Mouse (Mus musculus): Measurements from ENCODE around the gene Ppcdc.
A peak's percentile ranks its signal among the peaks of the same experiment; 100 is the strongest.

The Ppcdc gene

DNA sequence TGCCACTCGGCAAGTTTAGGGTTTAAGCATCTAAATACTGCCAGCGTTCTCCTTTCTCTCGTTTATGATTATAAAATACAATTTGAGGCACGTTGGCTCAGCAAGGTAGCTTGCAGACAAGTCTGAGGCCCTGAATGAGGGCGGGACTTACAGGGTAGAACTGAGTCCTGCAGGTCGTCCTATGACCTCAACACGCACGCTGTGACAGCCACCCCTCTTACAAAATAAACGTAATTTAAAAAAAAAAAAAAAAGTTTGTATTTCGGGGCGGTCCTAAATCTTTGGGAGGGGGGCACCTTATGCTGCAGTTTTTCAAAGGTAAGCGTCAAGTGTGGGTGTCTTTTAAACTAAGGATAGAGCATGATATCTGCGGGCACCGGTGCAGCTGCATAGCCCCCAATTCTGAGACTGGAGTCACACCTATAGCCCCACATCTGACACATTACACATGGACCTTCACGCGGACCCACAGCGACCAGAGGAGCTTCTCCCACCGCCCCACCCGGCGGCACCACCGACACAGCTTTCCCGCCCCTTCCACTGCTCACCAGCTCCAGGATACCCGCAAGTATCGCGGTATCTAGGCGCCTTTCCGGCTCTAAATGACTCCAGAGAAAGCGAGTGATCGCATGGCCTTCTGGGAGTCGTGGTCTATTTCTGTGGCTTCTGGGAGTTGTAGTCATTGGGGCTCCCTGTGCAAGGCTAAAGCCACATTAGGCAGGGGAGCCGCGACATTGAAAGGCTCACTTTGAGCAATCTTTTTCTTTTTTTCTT is at the start of gene Ppcdc:
Gene Ppcdc, minus strand, starts transcription at position 603 of the 774 bp plus-strand sequence.
- peak; percentile 91 to 95 for DNase-seq (ENCODE audit: low spot score in 2 of 2)

DNA sequence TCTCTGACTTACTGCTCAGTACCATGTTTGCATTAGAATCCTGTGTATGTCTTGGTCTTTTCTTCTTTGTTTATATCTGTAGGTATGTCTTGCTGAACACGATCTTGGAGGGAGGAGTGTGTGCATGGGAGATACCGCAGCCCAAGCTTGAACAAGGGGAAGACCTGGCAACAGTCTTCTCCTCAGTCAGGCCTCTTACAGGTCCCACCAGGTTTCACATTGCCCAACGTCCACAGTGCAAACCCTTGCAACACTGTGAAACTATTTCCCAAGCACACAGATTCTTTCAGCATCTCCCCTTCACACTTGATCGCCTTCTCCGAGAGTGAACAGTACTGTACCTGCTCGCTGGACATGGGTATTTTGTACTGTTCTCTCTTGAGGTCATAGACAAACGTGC is 47.9 kb upstream of the Ppcdc start:
- DNase-seq (ENCODE audit: low spot score in 2 of 2) = no peak

DNA sequence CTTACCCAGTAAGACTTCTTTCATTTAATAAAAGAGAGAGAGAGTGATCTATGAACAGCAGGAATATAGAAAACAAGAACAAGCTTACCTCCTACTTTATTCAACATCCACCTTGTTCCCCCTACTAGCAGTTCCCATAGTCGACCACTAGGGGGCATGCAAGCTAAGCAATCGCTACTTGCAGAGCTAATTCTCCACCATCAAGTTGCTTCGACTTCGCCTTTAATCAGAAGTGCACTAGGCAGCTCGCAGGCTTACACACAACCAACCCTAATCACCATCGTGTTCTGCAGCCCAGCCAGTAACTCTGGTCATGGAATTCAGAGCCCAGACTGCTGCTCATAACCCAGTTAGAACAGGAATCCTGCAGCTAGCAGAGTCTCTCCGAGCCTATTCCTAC is 45.9 kb upstream of the Ppcdc start:
- DNase-seq (ENCODE audit: low spot score in 2 of 2) = peak; percentile 62 to 66

DNA sequence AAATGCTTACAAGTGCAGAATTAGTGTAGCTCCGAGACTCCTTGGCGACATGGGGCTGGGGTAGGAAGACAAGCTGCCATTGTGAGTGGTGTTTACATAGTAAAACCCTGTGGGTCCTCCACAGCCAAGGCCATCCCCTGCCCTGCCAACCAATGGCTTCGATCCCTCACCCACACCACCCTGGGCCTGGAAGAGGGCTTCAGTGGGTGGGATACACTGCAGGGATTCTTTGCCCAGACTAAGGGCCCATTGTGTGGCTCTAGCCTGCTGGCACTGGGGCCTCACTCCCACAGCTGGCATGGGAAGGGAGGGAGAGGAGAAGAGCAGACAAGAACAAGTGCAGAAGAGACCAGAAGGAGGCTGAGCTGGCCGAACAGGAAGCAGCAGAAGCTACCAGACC is 29.0 kb upstream of the Ppcdc start:
- peak; percentile 39 to 58 for DNase-seq (ENCODE audit: low spot score in 2 of 2)

DNA sequence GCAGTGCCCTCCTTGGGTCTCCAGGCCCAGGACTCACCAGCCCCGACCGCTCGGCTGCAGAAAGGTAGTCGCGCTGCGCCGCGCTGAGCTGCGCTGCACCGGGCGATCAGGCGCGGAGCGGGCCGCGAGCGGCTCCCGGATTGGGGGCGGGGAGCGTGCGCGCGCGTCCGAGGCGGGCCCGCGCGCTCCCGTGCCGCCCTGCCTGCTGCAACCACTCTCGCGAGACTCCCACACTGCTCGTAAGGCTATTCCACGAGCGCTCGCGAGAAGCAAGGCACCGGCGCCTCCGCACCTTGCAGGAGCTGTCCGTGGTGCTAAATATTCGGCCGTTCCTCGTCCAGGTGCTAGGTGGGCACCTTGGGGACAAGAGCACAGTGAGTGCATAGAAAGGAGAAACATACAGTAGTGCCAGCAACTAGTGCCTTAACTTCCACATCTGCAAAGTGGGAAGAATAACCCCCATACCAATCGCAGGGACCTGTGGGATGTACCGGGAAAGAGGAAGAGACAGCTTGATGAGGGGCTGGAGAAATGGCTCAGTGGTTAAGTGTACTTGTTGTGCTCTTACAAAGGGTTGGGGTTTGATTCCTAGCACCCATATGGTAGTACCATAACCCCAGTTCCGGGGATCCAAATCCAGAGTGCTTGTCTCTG is 28.1 kb upstream of the Ppcdc start, which contains the start of gene Scamp5:
Gene Scamp5, minus strand, starts transcription at position 165 of the 654 bp plus-strand sequence.
- DNase-seq (ENCODE audit: low spot score in 2 of 2) = peak; percentile 81 to 89

DNA sequence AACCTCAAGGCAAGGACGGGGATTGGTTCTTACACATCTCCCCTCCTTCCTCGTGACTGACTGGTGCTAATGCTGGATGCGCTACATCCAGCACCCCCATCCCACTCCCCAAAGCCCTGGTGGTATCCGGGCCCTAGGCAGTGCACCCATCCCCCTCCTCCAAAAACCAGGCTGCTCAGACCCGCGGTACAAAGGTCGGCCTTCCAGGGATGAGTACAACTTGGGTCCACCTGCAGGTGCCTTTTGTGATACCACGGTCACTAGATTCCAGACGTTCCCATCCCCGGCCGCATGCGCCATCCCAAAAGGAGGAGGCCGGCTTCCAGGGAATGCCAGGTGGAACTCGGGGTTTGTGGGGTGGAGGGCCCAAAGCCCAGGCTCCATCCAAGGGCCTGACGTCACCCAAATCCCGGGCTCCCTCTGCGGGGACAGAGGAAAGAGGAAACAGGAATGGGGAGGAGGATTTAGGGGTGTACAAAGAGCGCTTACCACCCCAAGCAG is 27.4 kb upstream of the Ppcdc start:
- DNase-seq (ENCODE audit: low spot score in 2 of 2) = peak; percentile 34 to 40

DNA sequence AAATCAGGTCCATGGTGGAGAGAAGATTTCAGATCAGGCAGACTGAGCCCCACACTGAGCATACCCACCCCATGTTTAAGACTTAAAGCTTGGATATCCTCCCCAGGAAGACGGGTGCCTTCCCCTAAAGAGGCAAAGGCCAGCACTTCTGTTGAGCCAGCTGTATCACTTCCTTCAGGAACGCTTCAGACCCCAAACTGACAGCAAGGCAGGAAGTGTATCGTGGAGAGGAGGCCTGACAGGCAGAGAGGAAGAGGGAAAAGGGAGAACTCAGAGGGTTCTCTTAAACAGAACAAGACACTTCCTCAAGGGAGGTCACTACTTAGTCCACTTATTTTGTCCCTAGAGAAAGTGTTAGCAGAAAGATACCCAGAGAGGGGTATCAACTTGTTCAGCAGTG is 26.2 kb upstream of the Ppcdc start:
- DNase-seq (ENCODE audit: low spot score in 2 of 2) = no peak

DNA sequence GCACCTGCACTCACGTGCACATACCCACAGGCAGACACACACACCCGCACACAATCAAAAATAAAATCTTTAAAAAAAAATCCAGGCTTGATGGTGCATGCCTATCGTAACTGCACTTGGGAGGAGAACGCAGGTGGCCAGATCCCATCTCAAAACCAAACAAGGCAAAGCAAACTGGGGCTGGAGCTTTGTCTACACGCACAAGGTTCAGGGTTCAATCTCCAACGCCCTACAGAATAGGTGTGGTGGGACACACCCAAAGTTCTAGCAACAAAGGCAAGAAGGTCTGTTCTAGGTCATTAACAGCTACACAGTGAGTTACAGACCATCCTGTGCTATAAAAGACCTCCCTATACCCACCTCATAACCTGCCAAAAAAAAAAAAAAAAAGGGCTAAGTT is 22.9 kb upstream of the Ppcdc start:
- DNase-seq (ENCODE audit: low spot score in 2 of 2) = no peak

DNA sequence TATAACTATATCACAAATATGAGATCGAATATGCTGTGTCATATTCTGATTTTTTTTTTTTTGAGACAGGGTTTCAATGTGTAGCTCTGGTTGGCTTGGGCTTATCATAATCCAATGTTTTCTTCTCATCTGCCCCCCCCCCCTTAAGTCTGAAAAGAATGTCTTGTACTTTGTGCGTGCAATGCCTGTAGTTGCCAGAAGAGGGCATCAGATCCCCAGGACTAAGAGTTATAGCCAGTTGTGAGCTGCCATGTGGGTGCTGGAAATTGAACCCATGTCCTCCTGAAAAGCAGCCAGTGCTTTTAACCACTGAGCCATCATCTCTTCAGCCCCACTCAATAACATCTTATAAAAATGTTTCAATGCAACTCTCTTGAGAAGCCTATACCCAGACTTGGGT is 19.8 kb upstream of the Ppcdc start:
- DNase-seq (ENCODE audit: low spot score in 2 of 2) = no peak

DNA sequence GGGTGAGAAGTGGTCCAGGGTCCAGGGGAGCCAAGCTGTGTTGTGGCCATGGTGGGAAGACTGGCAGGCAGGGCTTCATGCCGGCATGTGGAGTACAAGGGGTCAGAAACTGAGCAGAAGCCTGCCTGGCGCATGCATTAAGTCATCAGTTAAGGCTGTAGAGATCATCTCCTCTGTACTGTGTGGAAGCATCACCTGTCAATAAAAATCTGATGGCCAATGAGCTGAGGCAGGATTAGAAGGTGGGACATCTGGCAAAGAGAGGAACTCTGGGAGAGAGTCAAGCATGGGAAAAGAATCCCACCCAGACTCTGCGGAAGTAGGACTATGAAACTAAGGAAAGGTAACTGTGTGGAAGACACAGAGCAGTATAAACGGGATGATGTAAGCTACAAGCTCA is 13.6 kb upstream of the Ppcdc start:
- no peak for DNase-seq (ENCODE audit: low spot score in 2 of 2)

DNA sequence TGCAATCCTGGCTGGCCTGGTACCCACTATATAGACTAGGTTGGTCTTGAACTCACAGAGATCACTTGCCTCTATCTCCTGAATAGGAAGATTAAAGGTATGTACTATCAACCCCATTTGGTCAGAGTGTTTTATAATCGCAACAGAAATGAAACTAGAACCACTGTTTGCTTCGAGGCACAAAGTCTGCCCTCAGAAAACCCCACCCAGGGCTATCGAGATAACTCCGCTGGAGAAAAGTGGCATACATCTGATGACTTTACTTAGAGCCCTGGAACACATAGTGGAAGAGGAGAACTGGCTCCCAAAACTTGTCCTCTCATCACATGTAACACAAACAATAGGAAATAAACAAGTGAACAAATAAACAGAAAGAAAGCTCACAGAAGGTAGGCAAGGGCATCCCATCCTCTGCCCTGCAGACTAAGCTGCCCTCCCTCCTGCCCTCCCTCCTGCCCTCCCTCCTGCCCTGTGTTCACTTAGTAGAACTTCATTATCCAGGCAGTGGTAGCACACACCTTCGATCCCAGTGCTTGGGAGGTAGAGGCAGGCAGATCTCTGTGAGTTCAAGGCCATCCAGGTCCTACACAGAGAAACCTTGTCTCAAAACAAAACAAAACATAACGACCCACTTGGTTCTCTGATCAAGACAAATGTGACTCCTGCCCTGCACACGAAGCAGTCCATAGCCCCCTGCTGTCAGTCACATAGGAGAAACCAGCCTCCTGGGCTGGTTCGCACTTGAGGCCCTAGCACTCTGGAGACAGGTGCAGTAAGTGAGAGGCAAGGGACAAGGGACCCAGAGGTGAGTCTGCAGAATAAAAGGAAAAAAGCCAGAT is 12.9 kb upstream of the Ppcdc start:
- no peak for DNase-seq (ENCODE audit: low spot score in 2 of 2)

DNA sequence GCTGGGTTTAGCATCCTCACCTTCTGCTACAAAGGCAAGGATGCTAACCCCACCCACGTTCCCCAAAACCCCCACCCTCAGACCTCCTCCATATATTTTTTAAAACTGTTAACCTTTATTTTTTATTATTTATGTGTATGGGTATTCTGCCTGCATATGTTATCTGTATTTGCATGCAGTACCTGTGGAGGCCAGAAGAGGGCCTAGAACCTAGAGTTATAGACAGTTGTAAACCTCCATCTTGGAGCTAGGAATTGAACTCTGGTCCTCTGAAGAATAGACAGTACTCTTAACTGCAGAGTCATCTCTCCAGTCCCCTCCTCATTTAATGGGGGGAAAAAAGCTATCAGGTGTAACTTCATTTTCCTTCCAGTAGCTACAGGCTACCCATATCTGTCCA is 9.8 kb upstream of the Ppcdc start:
- no peak for DNase-seq (ENCODE audit: low spot score in 2 of 2)

DNA sequence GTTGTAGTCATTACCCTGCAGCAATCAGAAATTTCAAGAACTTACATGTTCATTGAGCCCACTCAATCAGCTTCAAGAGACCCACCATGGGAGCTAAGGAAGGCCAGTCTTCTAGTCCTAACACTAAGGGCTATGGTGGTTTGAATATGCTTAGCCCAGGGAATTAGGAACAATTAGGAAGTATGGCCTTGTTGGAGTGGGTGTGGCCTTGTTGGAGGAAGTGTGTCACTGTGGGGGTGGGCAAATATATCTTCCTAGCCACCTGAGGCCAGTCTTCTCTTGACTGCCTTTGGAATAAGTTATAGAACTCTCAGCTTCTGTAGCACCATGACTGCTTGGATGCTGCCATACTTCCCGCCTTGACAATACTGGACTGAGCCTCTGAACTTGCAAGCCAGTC is 696 bp upstream of the Ppcdc start:
- DNase-seq (ENCODE audit: low spot score in 2 of 2) = no peak

DNA sequence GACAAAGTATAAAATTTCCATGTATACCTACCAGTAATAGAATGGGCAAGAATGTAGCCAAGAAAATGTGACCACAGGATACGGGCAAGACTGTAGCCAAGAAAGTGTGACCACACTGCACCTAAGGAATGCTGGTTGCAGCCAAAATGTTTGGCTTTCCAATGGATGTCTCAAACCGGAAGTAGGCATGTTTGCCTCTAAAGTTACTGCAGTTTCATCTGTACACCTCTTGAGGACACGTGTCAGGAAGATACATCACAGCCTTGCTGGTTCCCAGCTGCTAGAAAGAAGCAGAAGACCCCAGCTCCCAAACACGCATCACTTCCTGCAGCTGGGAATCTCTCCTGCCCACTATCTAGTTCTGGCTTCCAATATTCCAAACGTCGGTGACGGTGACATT is 841 bp downstream of the Ppcdc start:
- no peak for DNase-seq (ENCODE audit: low spot score in 2 of 2)

DNA sequence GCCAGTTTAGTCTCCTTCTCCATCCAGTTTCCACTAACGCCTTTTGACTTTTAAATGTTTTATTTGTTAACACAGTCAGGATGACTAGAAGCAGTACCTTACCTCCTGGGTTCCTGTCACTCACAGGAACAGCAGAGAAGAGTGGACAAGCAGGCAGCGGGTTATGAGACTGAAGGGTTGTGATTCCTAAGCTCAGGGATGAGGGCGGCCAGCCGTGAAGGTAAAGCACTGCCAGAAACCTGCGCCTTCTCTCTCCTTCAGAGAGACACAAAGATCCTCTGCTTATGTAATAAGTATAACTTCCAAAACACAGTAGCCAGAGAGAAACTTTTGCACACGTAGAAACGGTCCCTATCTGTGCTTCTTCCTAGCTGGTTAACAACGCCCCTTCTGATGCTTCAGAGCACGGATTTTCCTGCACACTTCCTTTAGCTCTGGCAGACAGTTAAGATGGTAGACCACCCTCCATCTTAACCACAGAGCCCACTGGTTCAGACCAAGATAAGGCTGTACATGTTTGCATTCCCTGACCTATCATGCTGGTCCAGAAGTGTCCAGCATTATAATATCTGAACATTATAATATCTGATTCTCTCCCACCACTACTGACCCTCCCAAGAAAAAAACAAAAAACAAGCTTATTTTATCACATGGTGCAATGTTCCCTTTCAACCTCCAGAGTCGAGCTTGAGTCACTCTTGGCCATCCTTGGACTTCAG is 1.9 kb downstream of the Ppcdc start:
- no peak for DNase-seq (ENCODE audit: low spot score in 2 of 2)

DNA sequence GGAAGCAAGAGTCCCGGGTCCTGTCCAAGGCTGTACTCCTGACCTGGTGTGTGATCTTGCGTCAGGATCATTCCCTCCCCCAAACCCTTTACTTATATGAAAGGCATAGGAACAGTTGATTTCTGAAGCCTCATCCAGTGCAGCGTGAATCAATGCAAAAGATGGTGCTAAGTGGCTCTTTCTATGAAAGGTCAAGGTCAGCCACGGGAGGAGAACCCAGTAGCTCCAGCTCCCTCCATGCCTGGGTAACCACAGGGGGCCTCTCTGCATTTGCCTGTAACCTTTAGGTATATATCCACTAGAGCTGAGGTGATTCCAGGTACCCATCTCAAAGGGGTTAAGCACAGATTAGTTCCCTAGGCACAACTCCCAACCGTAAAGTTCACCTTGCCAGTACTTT is 3.8 kb downstream of the Ppcdc start:
- no peak for DNase-seq (ENCODE audit: low spot score in 2 of 2)

DNA sequence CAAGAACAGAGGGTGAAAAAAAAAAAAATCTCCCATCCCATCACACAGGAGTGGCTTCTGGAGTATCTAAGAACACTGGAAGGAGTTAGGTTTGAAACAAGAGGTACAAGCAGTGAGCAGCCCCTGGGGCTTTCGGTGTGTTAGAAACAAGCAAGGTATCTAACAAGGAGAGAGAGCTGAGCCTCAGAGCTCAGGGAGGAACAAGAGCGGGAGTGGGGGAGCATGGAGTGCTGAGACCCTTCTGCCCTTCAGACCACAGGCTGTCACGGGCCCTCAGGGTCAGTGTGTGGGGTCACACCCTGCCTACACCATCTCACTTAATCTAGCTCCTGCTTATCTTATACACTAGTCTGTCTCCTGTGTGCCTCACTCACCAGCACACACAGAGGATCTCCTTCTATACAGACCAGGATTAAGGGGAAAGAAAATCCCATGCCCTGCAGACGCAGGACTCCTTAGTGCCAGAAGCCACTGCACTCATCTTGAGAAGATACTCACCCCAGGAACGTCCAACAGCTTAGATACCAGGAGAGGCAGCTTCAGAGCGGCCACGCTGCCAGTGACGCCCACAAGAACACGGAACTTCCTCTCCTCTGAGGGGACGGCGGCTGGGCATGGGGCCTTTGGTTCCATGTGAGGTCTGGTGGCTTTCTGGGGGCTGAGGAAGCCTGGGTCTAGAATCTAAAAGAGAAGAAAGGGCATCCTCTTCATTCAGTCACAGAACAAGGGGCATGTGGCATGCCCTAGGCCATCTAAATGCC is 5.3 kb downstream of the Ppcdc start:
- DNase-seq (ENCODE audit: low spot score in 2 of 2) = no peak

DNA sequence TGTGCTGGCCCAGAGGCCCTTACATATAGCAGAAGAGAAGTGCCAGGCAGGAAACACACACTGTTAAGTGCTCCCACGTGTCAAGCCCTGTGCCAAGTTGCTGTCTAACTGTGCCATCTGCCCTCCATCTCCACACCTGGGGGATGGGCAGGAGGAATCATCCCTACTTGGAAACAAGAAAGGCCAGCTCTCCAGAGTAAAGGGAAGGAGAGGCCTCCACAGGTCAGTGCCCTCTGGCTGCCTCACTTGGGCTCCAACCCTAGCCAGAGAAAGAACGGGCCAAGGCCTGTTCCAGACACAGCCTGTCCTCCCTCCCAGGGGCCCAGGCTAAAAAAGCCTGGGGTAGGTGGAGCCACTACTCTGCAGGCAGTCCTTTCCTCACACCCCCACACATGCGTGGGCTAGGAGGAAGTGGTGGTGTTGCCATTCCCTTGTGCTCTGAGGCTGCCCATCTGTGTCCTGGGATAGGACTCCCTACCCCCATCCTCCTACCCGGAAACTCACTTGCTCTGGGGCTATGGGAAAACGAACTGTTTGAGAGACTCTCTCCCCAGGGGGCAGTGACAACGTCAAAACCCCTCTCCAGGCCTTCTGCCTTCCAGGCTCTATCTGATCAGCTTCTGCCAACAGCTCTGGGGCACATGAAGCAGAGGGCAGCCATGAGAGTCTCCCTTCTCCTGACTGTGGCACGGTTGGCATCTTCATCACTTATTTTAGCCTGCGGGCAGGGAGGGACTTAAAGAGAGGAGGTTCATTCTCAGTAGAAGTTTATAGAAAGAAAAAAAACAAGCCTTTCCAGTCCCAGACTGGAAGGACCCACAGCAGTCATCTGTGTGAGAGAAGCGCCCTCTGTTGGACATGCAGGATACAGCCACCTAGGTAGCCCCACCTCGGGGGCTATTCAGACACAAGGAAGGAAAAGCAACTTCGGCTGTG is 6.6 kb downstream of the Ppcdc start:
- peak; percentile 63 to 85 for DNase-seq (ENCODE audit: low spot score in 2 of 2)

DNA sequence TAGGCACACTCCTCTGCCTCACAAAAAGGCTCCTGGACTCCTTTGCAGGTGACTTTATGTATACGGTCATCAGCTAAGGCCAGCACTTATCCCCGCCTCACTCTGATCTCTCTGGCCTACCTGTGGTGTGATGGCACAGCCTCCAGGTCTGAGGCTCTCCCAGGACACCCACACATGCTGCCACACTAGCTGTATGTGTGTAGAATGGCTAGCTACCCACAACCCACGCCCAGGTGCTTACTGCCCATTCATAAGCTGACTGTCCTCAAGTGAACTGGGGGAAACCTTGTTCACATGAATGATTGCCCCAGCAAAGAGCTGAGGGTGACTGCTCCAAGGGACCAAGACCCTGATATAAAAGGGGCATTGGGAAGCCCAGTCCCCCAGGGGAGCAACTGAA is 7.4 kb downstream of the Ppcdc start:
- DNase-seq (ENCODE audit: low spot score in 2 of 2) = no peak

DNA sequence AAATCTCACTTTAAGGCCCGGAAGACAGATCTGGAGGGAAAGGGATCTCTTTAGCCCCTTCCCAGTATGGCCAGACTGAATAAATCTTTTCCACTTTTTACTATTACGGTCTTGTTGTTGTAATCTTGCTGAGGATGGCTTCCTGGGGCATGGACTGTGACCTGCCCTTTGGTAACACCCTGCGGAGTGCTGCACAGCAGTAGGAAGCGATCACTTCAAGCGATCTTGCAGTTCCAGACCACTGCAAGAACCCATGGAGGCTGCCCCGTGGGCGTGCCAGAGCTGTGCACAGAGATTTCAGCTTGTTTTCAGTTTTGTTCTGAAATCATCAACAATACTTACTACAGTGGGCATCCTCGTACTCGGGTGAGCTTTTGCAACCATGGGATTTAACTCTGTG is 8.7 kb downstream of the Ppcdc start:
- no peak for DNase-seq (ENCODE audit: low spot score in 2 of 2)

Measured in right cerebral cortex, postnatal 36 days (tissue).